Mouse (Mus musculus): ENCODE measurements at regions not wholly inside any gene's neighbourhood (a gene's known extent, or its start where the extent isn't known, plus 50 kb on each side); places are given as distances from the start of the nearest gene placed in this dataset.

- TF ChIP-seq CTCF (IDR thresholded peaks at IDR 0.05; ENCODE audit: control insufficient read depth, insufficient read depth, insufficient read length) = no peak
- TF ChIP-seq MYOG (IDR thresholded peaks at IDR 0.05; ENCODE audit: control insufficient read depth, extremely low read depth, insufficient read length) = no peak
- no peak for TF ChIP-seq USF1 (IDR thresholded peaks at IDR 0.05; ENCODE audit: low read depth)
- no peak for TF ChIP-seq MYOD1 (IDR thresholded peaks at IDR 0.05; ENCODE audit: control insufficient read depth, insufficient read length, low read depth)
- TF ChIP-seq MAX (IDR thresholded peaks at IDR 0.05) = no peak
Observed at GRCm38 (mm10) chr13:97469999-97470398, 229.1 kb downstream of the Enc1 start.

All from C2C12 (cell line).